Mouse (Mus musculus) inflammation-experienced regulatory T-cells, adult 6 months (primary cell): Measurements from ENCODE around the gene Myo15. TPM values are rescaled to one million over a fixed set of nuclear protein-coding genes. Genes with fewer than 3 reads are reported as not detected.
"Not testable (repeated sequence)": the region's sequence is repeated elsewhere in the genome, so short reads cannot be mapped to it uniquely, and the experiment has no call there.

Experiments
- ATAC-seq: one replicate; pipeline ENCODE4 v1.8.0; 2017
- polyA plus RNA-seq, 3 experiments: library from polyadenylated mRNA; unstranded; fragments of 100-300 nt; shearing (Covaris generic); gene quantifications; one replicate each; pipeline ENCODE4 v1.2.1; 2017

Gene Myo15
- polyA plus RNA-seq: under 1 TPM in 1 of 3 experiments, not detected in 2; 0.09 TPM

DNA sequence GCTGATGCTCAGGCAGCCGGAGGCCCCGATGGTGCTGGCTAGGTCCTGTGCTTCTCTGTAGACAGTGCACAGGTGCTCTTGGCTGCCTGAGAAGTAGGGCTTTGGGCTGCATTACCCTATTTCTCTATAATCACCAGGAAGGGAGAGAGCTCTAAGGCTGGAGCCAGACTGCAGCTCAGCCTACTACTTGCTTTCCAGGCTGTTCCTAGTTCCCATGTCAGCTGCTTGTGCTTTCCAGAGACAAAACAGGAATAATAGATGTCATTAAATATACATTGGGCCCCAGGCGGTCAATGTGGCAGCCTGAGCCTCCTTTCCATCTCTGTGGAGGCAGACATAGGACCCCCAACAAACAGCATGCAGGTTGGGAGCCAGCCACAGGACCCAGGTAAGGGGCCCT is at the start of gene Myo15:
Myo15 (plus strand) TSS at position 301 of the 400 bp plus-strand sequence.
- no peak for ATAC-seq

DNA sequence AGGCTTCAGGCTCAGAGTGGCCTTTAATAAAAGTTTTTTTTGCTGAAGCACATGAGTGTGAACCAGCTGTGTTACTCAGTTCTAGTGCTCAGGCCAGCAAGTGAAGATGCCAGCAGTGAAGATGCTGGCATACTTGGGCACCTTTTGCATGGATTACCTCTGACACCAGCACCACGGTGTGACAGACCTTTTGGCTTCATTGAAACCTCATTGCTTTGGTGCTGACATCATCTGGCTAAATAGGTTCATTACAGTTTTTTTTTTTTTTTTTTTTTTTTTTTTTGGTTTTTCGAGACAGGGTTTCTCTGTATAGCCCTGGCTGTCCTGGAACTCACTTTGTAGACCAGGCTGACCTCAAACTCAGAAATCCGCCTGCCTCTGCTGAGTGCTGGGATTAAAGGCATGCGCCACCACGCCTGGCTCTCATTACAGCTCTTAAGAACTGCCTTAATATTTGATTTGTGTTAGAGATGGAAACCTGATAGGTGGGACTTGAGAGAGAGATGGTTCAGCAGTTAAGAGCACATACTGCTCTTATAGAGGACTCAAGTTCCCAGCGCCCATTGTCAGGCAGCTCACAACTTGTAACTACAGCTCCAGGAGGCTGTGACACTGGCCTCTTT is 47.0 kb upstream of the Myo15 start:
- ATAC-seq: no peak

DNA sequence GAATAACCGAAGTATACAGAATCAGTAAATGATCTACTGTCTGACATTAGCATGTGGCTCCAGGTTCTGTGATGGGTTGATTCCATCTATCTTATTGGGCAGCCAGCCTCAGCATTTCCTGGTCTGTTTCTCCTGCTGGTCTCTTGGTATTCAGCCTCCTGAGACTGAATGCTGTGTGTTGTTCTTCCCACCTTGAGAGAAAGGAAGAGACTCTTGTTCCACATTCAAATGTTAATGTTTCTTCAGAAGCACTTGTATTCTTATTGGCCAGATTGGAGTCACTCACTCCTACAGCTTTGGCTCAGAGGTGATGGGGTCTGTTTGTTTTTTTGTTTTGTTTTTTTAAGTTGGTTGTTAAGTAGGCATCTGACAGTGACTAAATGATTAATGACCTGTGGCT is 46.1 kb upstream of the Myo15 start:
- ATAC-seq: no peak

GRCm38 (mm10) chr11:60426417-60426816 is 42.7 kb upstream of the Myo15 start:
- no peak for ATAC-seq

DNA sequence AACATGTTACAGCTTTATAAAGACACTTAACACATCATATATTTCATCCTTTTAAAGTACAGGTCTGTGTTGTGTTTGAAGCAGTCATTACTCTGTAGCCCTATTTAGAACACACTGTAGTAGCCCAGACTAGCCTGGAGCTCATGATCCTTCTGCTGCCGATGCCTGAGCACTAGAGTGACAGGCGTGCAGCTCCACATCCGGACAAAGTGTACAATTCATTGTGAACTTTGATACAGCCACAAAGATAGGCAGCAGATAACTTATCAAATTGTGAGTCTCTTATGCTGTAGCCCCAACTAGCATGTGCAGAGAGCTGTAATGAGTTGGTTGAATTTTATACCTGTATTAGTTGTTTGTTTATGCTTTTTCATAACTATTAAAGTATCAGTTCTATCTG is 41.5 kb upstream of the Myo15 start:
- ATAC-seq: no peak

- no peak for ATAC-seq
Observed at GRCm38 (mm10) chr11:60433501-60433900, 35.6 kb upstream of the Myo15 start.

DNA sequence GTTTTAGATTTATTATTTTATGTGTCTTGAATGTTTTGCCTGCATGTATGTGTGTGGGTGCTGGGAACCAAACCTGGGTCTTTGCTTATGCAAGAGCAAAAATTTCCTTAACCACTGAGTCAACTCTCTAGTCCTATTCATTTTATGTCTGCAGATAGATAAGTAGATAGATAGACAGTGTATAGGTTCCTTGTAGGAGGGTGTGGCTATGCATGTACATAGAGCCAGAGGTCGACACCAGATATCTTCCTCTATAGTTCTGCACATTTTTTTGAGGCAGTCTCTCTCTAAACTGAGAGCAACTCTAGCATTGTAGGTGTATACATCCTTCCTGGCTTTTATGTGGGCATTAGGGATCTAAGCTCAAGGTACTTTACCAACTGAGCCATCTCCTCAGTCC is 34.0 kb upstream of the Myo15 start:
- no peak for ATAC-seq

- no peak for ATAC-seq
Observed at GRCm38 (mm10) chr11:60436618-60437017, 32.5 kb upstream of the Myo15 start.

DNA sequence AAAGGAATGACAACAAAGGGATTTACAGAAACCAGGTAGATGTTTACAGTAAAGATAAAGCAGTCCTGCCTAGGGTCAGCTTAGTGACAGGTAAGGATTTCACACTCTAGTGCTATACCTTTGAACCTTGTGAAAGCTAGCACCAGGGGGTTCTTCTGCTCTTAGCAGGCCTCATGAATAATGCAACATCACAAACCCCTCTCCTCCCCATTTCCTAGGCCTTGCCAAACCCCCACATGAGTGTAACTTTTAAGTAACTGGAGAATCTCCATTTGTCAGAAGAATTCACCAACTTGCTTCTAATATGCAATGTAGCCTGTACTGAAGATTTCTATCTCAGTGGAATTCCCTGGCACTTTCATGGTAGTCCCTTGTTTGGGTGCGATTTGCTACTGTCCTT is 29.5 kb upstream of the Myo15 start:
- ATAC-seq: not testable (repeated sequence)

DNA sequence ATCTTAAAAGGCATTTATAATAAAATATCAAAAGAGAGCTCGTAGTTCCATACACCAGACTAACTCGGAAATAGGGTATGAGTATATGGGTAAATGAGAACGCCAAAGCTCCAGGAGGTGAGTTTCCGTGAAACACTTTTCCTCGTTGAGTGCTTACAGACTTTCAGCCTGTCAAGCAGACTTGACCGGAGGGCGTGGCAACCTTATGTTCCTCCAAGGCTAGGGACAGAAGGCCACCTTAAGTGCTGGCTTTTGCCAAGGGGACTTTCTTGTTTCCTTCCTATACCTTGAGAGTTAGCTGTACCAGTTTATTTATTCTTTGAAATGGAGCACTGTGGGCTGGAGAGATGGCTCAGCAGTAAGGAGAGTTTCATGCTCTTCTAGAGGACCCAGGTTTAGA is 29.0 kb upstream of the Myo15 start:
- no peak for ATAC-seq

DNA sequence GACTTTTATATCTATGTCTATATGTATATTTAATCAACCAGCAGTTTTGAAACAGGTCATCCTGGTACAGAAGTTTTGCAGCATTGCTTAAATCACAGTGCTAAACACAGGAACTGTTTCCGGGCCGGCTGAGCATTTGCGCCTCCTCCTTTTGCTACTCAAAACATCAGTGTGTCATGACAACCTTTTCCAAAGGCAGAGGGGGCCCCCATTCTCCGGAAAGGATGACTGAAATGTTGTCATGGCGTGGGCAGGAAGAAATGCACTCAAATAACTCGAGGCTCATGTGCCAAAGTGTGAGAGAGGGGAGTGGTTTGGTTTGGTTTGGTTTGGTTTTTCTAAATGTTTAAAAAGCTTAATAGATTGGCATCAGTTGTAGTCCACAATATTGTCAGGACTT is 26.2 kb upstream of the Myo15 start:
- no peak for ATAC-seq

GRCm38 (mm10) chr11:60444007-60444406 is 25.1 kb upstream of the Myo15 start:
- no peak for ATAC-seq

DNA sequence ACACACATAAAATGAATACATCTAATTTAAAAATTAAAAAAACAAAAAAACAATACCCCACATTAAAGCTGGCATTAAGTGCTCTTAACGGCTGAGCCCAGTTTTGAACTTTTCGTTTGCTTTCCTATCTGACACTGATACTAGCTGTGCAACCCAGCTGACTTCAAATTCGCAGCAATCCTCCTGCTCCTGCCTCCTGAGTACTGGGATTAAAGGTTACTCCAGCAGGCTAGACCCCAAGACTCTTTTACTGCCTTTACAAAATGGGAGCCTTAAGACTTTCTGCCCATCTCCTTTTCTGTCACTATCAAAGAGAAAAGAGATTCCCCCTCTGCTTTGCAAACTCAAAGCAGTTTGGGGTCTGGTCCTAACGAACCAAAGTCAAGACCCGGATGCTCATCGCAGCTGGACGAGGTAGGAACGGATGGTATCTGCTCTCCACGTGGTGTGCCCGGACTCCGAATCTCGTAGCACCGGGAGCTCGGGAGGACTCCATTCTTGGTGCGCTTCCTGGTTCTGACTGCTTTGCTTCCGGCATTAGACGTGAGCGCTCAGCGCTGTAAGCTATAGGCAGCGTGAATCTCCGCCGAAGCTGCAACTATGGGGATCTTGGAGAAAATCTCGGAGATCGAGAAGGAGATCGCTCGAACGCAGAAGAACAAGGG is 14.9 kb upstream of the Myo15 start, which contains the start of gene Drg2:
Drg2 (plus strand) TSS at position 512 of the 665 bp plus-strand sequence.
- peak; percentile 94 for ATAC-seq

GRCm38 (mm10) chr11:60454745-60455087 is 14.4 kb upstream of the Myo15 start:
- peak; percentile 13 for ATAC-seq

DNA sequence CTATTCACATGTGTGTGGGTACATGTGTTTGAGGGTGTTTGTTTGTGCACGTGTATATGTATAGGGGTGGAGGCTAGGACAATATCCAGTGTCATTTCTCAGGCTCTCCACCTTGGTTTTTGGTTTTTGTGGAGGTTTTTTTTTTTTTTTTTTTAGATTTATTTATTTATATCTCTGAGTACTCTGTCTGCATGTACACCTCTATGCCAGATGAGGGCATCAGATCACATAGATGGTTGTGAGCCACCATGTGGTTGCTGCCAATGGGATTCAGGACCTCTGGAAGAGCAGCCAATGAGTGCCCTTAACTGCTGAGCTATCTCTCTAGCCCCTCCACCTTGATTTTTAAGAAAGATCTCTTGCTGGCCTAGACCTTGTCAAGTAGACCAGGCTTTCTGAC is 11.2 kb upstream of the Myo15 start:
- ATAC-seq: no peak

- ATAC-seq: no peak
Observed at GRCm38 (mm10) chr11:60465943-60466380, 3.2 kb upstream of the Myo15 start.

- ATAC-seq: no peak
Observed at GRCm38 (mm10) chr11:60470743-60471142, 1.6 kb downstream of the Myo15 start.

DNA sequence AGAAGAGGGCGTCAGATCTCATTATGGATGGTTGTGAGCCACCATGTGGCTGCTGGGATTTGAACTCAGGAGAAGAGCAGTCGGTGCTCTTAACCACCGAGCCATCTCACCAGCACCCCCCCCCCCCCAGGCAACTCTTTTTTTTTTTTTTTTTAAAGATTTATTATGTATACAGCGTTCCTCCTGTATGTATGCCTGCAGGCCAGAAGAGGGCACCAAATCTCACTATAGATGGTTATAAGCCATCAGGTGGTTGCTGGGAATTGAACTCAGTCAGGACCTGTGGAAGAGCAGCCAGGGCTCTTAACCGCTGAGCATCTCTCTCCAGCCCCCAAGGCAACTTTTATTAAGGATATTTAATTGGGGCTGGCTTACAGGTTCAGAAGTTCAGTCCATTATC is 5.4 kb downstream of the Myo15 start:
- no peak for ATAC-seq

GRCm38 (mm10) chr11:60475668-60476362 is 6.7 kb downstream of the Myo15 start:
- ATAC-seq: no peak

DNA sequence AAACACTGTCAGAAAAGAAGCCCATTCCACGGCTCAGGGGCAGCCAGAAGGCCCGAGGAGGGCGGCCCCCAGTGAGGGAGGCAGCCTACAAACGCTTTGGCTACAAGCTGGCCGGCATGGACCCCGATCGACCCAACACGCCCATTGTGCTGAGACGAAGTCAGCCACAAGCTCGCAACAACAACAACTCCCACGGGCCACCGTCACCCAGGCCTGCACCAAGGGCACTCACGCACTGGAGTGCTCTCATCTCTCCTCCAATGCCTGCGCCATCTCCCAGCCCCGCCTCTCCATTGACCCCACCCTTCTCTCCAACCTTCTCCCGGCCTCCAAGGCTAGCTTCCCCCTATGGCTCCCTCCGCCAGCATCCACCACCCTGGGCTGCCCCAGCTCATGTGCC is 9.0 kb downstream of the Myo15 start:
- ATAC-seq: no peak

- no peak for ATAC-seq
Observed at GRCm38 (mm10) chr11:60486267-60486666, 17.1 kb downstream of the Myo15 start.

DNA sequence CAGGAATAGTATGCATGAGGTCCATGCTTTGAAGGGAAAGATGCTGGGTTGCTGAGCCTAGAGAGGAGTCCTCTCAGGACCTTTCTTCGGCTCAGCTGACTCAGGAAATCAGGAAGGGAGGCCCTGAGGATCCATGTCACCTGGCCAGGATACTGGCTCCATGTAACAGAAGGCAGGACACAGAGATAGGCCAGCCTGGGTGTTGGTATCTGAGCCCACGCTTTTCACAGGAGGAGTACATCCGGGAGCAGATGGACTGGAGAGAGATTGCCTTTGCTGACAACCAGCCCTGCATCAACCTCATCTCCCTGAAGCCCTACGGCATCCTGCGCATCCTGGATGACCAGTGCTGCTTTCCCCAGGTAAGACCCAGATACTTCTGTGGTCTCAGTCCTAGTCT is 23.6 kb downstream of the Myo15 start:
- no peak for ATAC-seq

DNA sequence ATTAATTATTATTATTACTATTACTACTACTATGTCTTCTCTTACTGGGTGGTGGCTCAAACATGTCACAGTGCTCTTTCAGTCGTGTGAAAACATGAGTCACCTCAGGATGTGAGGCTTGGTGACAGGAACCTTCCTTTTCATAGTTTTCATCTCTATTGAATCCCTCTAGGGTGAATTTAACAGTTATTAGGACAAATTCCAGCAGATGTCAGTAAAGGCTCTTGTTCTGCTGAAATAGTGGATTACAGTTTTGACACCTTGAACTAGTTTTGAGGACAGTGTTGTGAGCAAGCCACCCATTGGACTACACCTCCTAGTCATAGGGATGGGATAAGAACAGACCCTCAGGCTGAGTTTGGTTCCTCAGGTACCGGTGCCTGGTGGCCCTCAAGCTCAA is 26.6 kb downstream of the Myo15 start:
- ATAC-seq: no peak

GRCm38 (mm10) chr11:60507281-60507680 is 38.1 kb downstream of the Myo15 start:
- no peak for ATAC-seq
